Mouse (Mus musculus) thymus, adult 2 months (tissue): ENCODE results near the gene Pfkfb2.

Source experiments
- CTCF ChIP-seq: fragments of 200-500 bp; IDR thresholded peaks from 2 replicates; pipeline ENCODE4 v1.5.1; 2012; ENCODE audit warnings: mild to moderate bottlenecking, control low read depth, low read length, moderate library complexity, borderline replicate concordance; ENCODE audit not compliant: control insufficient read depth, poor library complexity, insufficient read depth; ENCODE audit errors: extremely low read depth
- POLR2A ChIP-seq: fragments of 200-500 bp; IDR thresholded peaks from 2 replicates; pipeline ENCODE4 v1.6.1; 2012; ENCODE audit warnings: mild to moderate bottlenecking, low read length, control low read depth, moderate library complexity; ENCODE audit not compliant: control insufficient read depth, poor library complexity, insufficient read depth; ENCODE audit errors: extremely low read depth

- no peak for TF ChIP-seq POLR2A
- TF ChIP-seq CTCF = no peak
Measured at GRCm38 (mm10) chr1:130740227-130740648, 11.2 kb upstream of the Pfkfb2 start.
